Mouse (Mus musculus) neutrophil, adult 59 days (primary cell): ENCODE results near the gene Rnf167. TPM values are rescaled to one million over a fixed set of nuclear protein-coding genes. Genes with fewer than 3 reads are reported as not detected.

Experiments used
- total RNA-seq, 2 experiments: library from RNA; stranded (reverse); gene quantifications; 1 replicate in 1 of 2; 2 replicates in 1 of 2; pipeline ENCODE4 v1.2.4; 2023

The Rnf167 gene
- 100 to 1,000 TPM; 141 to 154 TPM for total RNA-seq

GRCm38 (mm10) chr11:70646691-70647650 is at the start of gene Rnf167, which contains the start of gene Slc25a11:
Gene Rnf167, plus strand, starts transcription at chr11:70647235.
Gene Slc25a11, minus strand, starts transcription at chr11:70647479.

GRCm38 (mm10) chr11:70615516-70616093 is 31.4 kb upstream of the Rnf167 start, which contains the start of gene 4930544D05Rik:
Gene 4930544D05Rik, plus strand, starts transcription at chr11:70615848.

GRCm38 (mm10) chr11:70619101-70619500 is 27.9 kb upstream of the Rnf167 start, which contains the start of gene Chrne:
Gene Chrne, minus strand, starts transcription at chr11:70619216.

GRCm38 (mm10) chr11:70638714-70639278 is 8.2 kb upstream of the Rnf167 start, which contains the start of gene Gp1ba:
Gene Gp1ba, plus strand, starts transcription at chr11:70639122.

GRCm38 (mm10) chr11:70654198-70654922 is 7.3 kb downstream of the Rnf167 start, which contains the start of gene Pfn1:
Gene Pfn1, minus strand, starts transcription at chr11:70654644.

GRCm38 (mm10) chr11:70656964-70657363 is 9.9 kb downstream of the Rnf167 start, which contains the start of gene Eno3:
Gene Eno3, plus strand, starts transcription at chr11:70657202.

GRCm38 (mm10) chr11:70668771-70669505 is 21.9 kb downstream of the Rnf167 start, which contains the start of gene Spag7:
Gene Spag7, minus strand, starts transcription at chr11:70669416.

GRCm38 (mm10) chr11:70687601-70688199 is 40.7 kb downstream of the Rnf167 start, which contains the start of gene Camta2:
Gene Camta2, minus strand, starts transcription at chr11:70688105.

GRCm38 (mm10) chr11:70699722-70700556 is 52.9 kb downstream of the Rnf167 start, which contains the start of the genes Inca1 and Kif1c:
Gene Inca1, minus strand, starts transcription at chr11:70700155.
Gene Kif1c, plus strand, starts transcription at chr11:70700548.

Other genes starting within 250 kb of the Rnf167 start
- 10 to 100 TPM; 15.8 to 16.2 TPM for gene Pelp1, start 237.2 kb upstream of the Rnf167 start, total RNA-seq
- gene Arrb2, start 214.6 kb upstream of the Rnf167 start, total RNA-seq, result 100 to 1,000 TPM; 841 to 909 TPM
- 10 to 100 TPM; 23.3 to 28.4 TPM for gene Med11, start 195.3 kb upstream of the Rnf167 start, total RNA-seq
- under 1 TPM; 0.16 to 0.44 TPM for gene Zmynd15, start 187.8 kb upstream of the Rnf167 start, total RNA-seq
- 1 to 10 TPM; 1.5 to 1.9 TPM for gene Cxcl16, start 187.3 kb upstream of the Rnf167 start, total RNA-seq
- not detected for gene Tm4sf5, start 142.0 kb upstream of the Rnf167 start, total RNA-seq
- not detected for gene Vmo1, start 132.6 kb upstream of the Rnf167 start, total RNA-seq
- not detected for gene Gltpd2, start 128.0 kb upstream of the Rnf167 start, total RNA-seq
- gene Psmb6, start 121.9 kb upstream of the Rnf167 start, total RNA-seq, result 10 to 100 TPM; 91.6 to 92.5 TPM
- gene Gm40193, start 114.3 kb upstream of the Rnf167 start, total RNA-seq, result not detected
- gene Pld2, start 107.2 kb upstream of the Rnf167 start, total RNA-seq, result 1 to 10 TPM; 2.3 to 4.0 TPM
- gene Mink1, start 84.4 kb upstream of the Rnf167 start, total RNA-seq, result 10 to 100 TPM; 31.6 to 35.9 TPM
- not detected for gene 4930544D05Rik, start 31.4 kb upstream of the Rnf167 start, total RNA-seq
- gene Chrne, start 28.0 kb upstream of the Rnf167 start, total RNA-seq, result not detected
- gene Gp1ba, start 8.1 kb upstream of the Rnf167 start, total RNA-seq, result 1 to 10 TPM; 1.1 to 1.3 TPM
- gene Slc25a11, start 244 bp downstream of the Rnf167 start, total RNA-seq, result 10 to 100 TPM; 80.5 to 86.2 TPM
- gene Pfn1, start 7.4 kb downstream of the Rnf167 start, total RNA-seq, result 1,000 to 10,000 TPM; 2,042 to 2,066 TPM
- 10 to 100 TPM in 1 of 2 experiments, 1 to 10 TPM in 1; 7.2 to 10.3 TPM for gene Eno3, start 10.0 kb downstream of the Rnf167 start, total RNA-seq
- gene Spag7, start 22.2 kb downstream of the Rnf167 start, total RNA-seq, result 10 to 100 TPM; 34.2 to 42.2 TPM
- 10 to 100 TPM; 57.3 to 61.5 TPM for gene Camta2, start 40.9 kb downstream of the Rnf167 start, total RNA-seq
- gene Inca1, start 52.9 kb downstream of the Rnf167 start, total RNA-seq, result not detected
- 10 to 100 TPM; 26.3 to 33.0 TPM for gene Kif1c, start 53.3 kb downstream of the Rnf167 start, total RNA-seq
- gene Zfp3, start 117.0 kb downstream of the Rnf167 start, total RNA-seq, result under 1 TPM; 0.77 to 0.89 TPM
- gene Scimp, start 165.4 kb downstream of the Rnf167 start, total RNA-seq, result under 1 TPM; 0.44 to 0.53 TPM
- 10 to 100 TPM; 13.0 to 13.2 TPM for gene Rabep1, start 197.5 kb downstream of the Rnf167 start, total RNA-seq